Mouse (Mus musculus) cerebellum, postnatal 10 days (tissue): ENCODE results near the gene Slc25a12.
A peak's percentile ranks its signal among the peaks of the same experiment; 100 is the strongest.

ENCODE experiments used
- DNase-seq, 2 experiments: peaks; one replicate each; pipeline ENCODE4 v3.0.0; 2021; ENCODE audit warnings: mixed read lengths in 2 of 2

Slc25a12 gene

GRCm38 (mm10) chr2:71245416-71245815 lies 122.1 kb downstream of the Slc25a12 start:
- peak; percentile 95 to 98 for DNase-seq

- DNase-seq = peak; percentile 51 to 68
These were observed 122.7 kb downstream of the Slc25a12 start for GRCm38 (mm10) chr2:71244807-71245206.

GRCm38 (mm10) chr2:71243058-71243672 lies 124.4 kb downstream of the Slc25a12 start:
- peak; percentile 40 to 46 for DNase-seq

- DNase-seq = no peak
These were observed 125.4 kb downstream of the Slc25a12 start for GRCm38 (mm10) chr2:71242180-71242579.

GRCm38 (mm10) chr2:71241505-71241904 lies 126.0 kb downstream of the Slc25a12 start:
- no peak for DNase-seq

- DNase-seq = no peak
These were observed 131.5 kb downstream of the Slc25a12 start for GRCm38 (mm10) chr2:71236009-71236408.

GRCm38 (mm10) chr2:71235420-71235819 lies 132.1 kb downstream of the Slc25a12 start:
- DNase-seq = no peak

- DNase-seq = no peak
These were observed 134.6 kb downstream of the Slc25a12 start for GRCm38 (mm10) chr2:71232976-71233375.

GRCm38 (mm10) chr2:71231951-71232350 lies 135.6 kb downstream of the Slc25a12 start:
- no peak for DNase-seq

GRCm38 (mm10) chr2:71229603-71230002 lies 137.9 kb downstream of the Slc25a12 start:
- no peak for DNase-seq

GRCm38 (mm10) chr2:71227398-71227797 lies 140.2 kb downstream of the Slc25a12 start:
- DNase-seq = no peak
